Mouse (Mus musculus): ENCODE data around the gene Adamts17. TPM values are rescaled to one million over a fixed set of nuclear protein-coding genes. Genes with fewer than 3 reads are reported as not detected.

The Adamts17 gene
- polyA plus RNA-seq, 1 experiment from 2014 or later, result 5.0 TPM

- Histone ChIP-seq H3K4me3 (replicated peaks; ENCODE audit: low read length) (no peak overlapping the region), H3K4me2 (replicated peaks) (no peak overlapping the region), H3K9ac (no peak overlapping the region), H3K4me1 (replicated peaks; ENCODE audit: control insufficient read depth, insufficient read depth, low read length) (no peaks in the 10 kb centered on the region), H3K27ac (no peak overlapping the region), H3K36me3 (replicated peaks; ENCODE audit: control insufficient read depth, insufficient read depth) (no peaks in the 10 kb centered on the region), H3K27me3 (ENCODE audit: control insufficient read depth, insufficient read depth, low read length) (no peaks in the 10 kb centered on the region), H3K9me3 (ENCODE audit: control insufficient read depth, low read length) (no peaks in the 10 kb centered on the region)
- WGBS, result 78% methylated on average over 12 of the region's 12 CpGs
- DNase-seq (ENCODE audit: low spot score) (no peak), ATAC-seq (ENCODE audit: low FRiP score) (no peak)
These were observed 18.9 kb downstream of the Adamts17 start for GRCm38 (mm10) chr7:66858247-66859075.

- no peak overlapping the region for H3K4me2 ChIP-seq (replicated peaks)
- no peak overlapping the region for H3K27ac ChIP-seq
- H3K9ac ChIP-seq, result no peak overlapping the region
- H3K4me3 ChIP-seq (replicated peaks; ENCODE audit: low read length), result no peak overlapping the region
- WGBS, result 51% methylated on average over 5 of the region's 5 CpGs
- no peaks in the 10 kb centered on the region for H3K4me1 ChIP-seq (replicated peaks; ENCODE audit: control insufficient read depth, insufficient read depth, low read length)
- DNase-seq (ENCODE audit: low spot score) (no peak), ATAC-seq (ENCODE audit: low FRiP score) (no peak)
- no peaks in the 10 kb centered on the region for H3K27me3 ChIP-seq (ENCODE audit: control insufficient read depth, insufficient read depth, low read length)
- H3K36me3 ChIP-seq (replicated peaks; ENCODE audit: control insufficient read depth, insufficient read depth), result no peaks in the 10 kb centered on the region
- no peaks in the 10 kb centered on the region for H3K9me3 ChIP-seq (ENCODE audit: control insufficient read depth, low read length)
These were observed 19.7 kb downstream of the Adamts17 start for GRCm38 (mm10) chr7:66859220-66859619.

- 0 out of 2 replicates have a peak overlapping the region, but pooled peaks have one; percentile 39 for H3K27ac ChIP-seq
- WGBS, result 75% methylated on average over 19 of the region's 19 CpGs
These were observed 27.6 kb downstream of the Adamts17 start for GRCm38 (mm10) chr7:66866944-66867718.

GRCm38 (mm10) chr7:66867719-66868501 lies 28.4 kb downstream of the Adamts17 start:
- ATAC-seq (ENCODE audit: low FRiP score) (peak; percentile 56; the same call in 1 of the 2 replicates), DNase-seq (ENCODE audit: low spot score) (peak; percentile 57)
- H3K9ac ChIP-seq, result no peak overlapping the region
- H3K4me2 ChIP-seq (replicated peaks), result no peak overlapping the region
- 0 out of 2 replicates have a peak, but pooled peaks cover 7% of the 10 kb centered on the region for H3K4me1 ChIP-seq (replicated peaks; ENCODE audit: control insufficient read depth, insufficient read depth, low read length)
- peak overlapping the region; percentile 39; the same call in 1 of the 2 replicates for H3K27ac ChIP-seq
- WGBS, result 32% methylated on average over 13 of the region's 13 CpGs
- H3K27me3 ChIP-seq (ENCODE audit: control insufficient read depth, insufficient read depth, low read length), result no peaks in the 10 kb centered on the region
- H3K36me3 ChIP-seq (replicated peaks; ENCODE audit: control insufficient read depth, insufficient read depth), result no peaks in the 10 kb centered on the region
- no peaks in the 10 kb centered on the region for H3K9me3 ChIP-seq (ENCODE audit: control insufficient read depth, low read length)
- H3K4me3 ChIP-seq (replicated peaks; ENCODE audit: low read length), result no peak overlapping the region

More at GRCm38 (mm10) chr7:66866944-66867718, 27.6 kb downstream of the Adamts17 start:
- Histone ChIP-seq H3K4me3 (replicated peaks; ENCODE audit: low read length) (no peak overlapping the region), H3K9ac (no peak overlapping the region), H3K4me1 (replicated peaks; ENCODE audit: control insufficient read depth, insufficient read depth, low read length) (0 out of 2 replicates have a peak, but pooled peaks cover 7% of the 10 kb centered on the region), H3K27me3 (ENCODE audit: control insufficient read depth, insufficient read depth, low read length) (no peaks in the 10 kb centered on the region), H3K36me3 (replicated peaks; ENCODE audit: control insufficient read depth, insufficient read depth) (no peaks in the 10 kb centered on the region), H3K4me2 (replicated peaks) (no peak overlapping the region), H3K9me3 (ENCODE audit: control insufficient read depth, low read length) (no peaks in the 10 kb centered on the region)
- ATAC-seq (ENCODE audit: low FRiP score), result no peak
- DNase-seq (ENCODE audit: low spot score), result no peak

GRCm38 (mm10) chr7:66871520-66871919 lies 32.0 kb downstream of the Adamts17 start:
- no peak overlapping the region for H3K4me3 ChIP-seq (replicated peaks; ENCODE audit: low read length)
- H3K27me3 ChIP-seq (ENCODE audit: control insufficient read depth, insufficient read depth, low read length), result no peaks in the 10 kb centered on the region
- H3K4me2 ChIP-seq (replicated peaks), result no peak overlapping the region
- no peak for DNase-seq (ENCODE audit: low spot score)
- WGBS, result 51% methylated on average over 7 of the region's 7 CpGs
- H3K9me3 ChIP-seq (ENCODE audit: control insufficient read depth, low read length), result no peaks in the 10 kb centered on the region
- 0 out of 2 replicates have a peak, but pooled peaks have one; percentile 22 for ATAC-seq (ENCODE audit: low FRiP score)
- H3K9ac ChIP-seq, result no peak overlapping the region
- no peak overlapping the region for H3K27ac ChIP-seq
- H3K36me3 ChIP-seq (replicated peaks; ENCODE audit: control insufficient read depth, insufficient read depth), result no peaks in the 10 kb centered on the region
- 0 out of 2 replicates have a peak, but pooled peaks cover 7% of the 10 kb centered on the region for H3K4me1 ChIP-seq (replicated peaks; ENCODE audit: control insufficient read depth, insufficient read depth, low read length)

GRCm38 (mm10) chr7:66871940-66872511 lies 32.5 kb downstream of the Adamts17 start:
- WGBS, result 74% methylated on average over 14 of the region's 14 CpGs
- no peak overlapping the region for H3K9ac ChIP-seq
- peak; percentile 51; the same call in 1 of the 2 replicates for ATAC-seq (ENCODE audit: low FRiP score)
- no peaks in the 10 kb centered on the region for H3K27me3 ChIP-seq (ENCODE audit: control insufficient read depth, insufficient read depth, low read length)
- DNase-seq (ENCODE audit: low spot score), result no peak
- H3K4me2 ChIP-seq (replicated peaks), result no peak overlapping the region
- H3K4me3 ChIP-seq (replicated peaks; ENCODE audit: low read length), result no peak overlapping the region
- H3K27ac ChIP-seq, result no peak overlapping the region
- H3K36me3 ChIP-seq (replicated peaks; ENCODE audit: control insufficient read depth, insufficient read depth), result no peaks in the 10 kb centered on the region
- H3K4me1 ChIP-seq (replicated peaks; ENCODE audit: control insufficient read depth, insufficient read depth, low read length), result 0 out of 2 replicates have a peak, but pooled peaks cover 7% of the 10 kb centered on the region
- H3K9me3 ChIP-seq (ENCODE audit: control insufficient read depth, low read length), result no peaks in the 10 kb centered on the region

- Histone ChIP-seq H3K9ac (no peak overlapping the region), H3K4me2 (replicated peaks) (no peak overlapping the region), H3K27me3 (ENCODE audit: control insufficient read depth, insufficient read depth, low read length) (no peaks in the 10 kb centered on the region), H3K27ac (no peak overlapping the region), H3K9me3 (ENCODE audit: control insufficient read depth, low read length) (no peaks in the 10 kb centered on the region), H3K4me1 (replicated peaks; ENCODE audit: control insufficient read depth, insufficient read depth, low read length) (no peaks in the 10 kb centered on the region), H3K36me3 (replicated peaks; ENCODE audit: control insufficient read depth, insufficient read depth) (no peaks in the 10 kb centered on the region), H3K4me3 (replicated peaks; ENCODE audit: low read length) (no peak overlapping the region)
- 83% methylated on average over 2 of the region's 2 CpGs for WGBS
- ATAC-seq (ENCODE audit: low FRiP score), result no peak
- DNase-seq (ENCODE audit: low spot score), result no peak
These were observed 33.7 kb downstream of the Adamts17 start for GRCm38 (mm10) chr7:66873235-66873634.

GRCm38 (mm10) chr7:66891431-66891830 lies 51.9 kb downstream of the Adamts17 start:
- WGBS, result 86% methylated on average over 2 of the region's 2 CpGs
- no peak for ATAC-seq (ENCODE audit: low FRiP score)
- no peaks in the 10 kb centered on the region for H3K27me3 ChIP-seq (ENCODE audit: control insufficient read depth, insufficient read depth, low read length)
- DNase-seq (ENCODE audit: low spot score), result no peak
- H3K27ac ChIP-seq, result no peak overlapping the region
- H3K9ac ChIP-seq, result no peak overlapping the region
- H3K9me3 ChIP-seq (ENCODE audit: control insufficient read depth, low read length), result no peaks in the 10 kb centered on the region
- H3K4me1 ChIP-seq (replicated peaks; ENCODE audit: control insufficient read depth, insufficient read depth, low read length), result no peaks in the 10 kb centered on the region
- no peaks in the 10 kb centered on the region for H3K36me3 ChIP-seq (replicated peaks; ENCODE audit: control insufficient read depth, insufficient read depth)
- no peak overlapping the region for H3K4me2 ChIP-seq (replicated peaks)
- H3K4me3 ChIP-seq (replicated peaks; ENCODE audit: low read length), result no peak overlapping the region

All from hindbrain, embryonic 14.5 days (tissue).